Mouse (Mus musculus): ENCODE data around the gene Rnf40. TPM values are rescaled to one million over a fixed set of nuclear protein-coding genes. Genes with fewer than 3 reads are reported as not detected.

The Rnf40 gene
- total RNA-seq (2012; rRNA removed) (48.6 and 50.9 TPM in 2 replicates), total RNA-seq (2014; rRNA removed) (39.3 and 40.6 TPM in 2 replicates), polyA plus RNA-seq (2012; ENCODE audit: insufficient read length, low read depth) (73.0 and 95.2 TPM in 2 replicates)

DNA sequence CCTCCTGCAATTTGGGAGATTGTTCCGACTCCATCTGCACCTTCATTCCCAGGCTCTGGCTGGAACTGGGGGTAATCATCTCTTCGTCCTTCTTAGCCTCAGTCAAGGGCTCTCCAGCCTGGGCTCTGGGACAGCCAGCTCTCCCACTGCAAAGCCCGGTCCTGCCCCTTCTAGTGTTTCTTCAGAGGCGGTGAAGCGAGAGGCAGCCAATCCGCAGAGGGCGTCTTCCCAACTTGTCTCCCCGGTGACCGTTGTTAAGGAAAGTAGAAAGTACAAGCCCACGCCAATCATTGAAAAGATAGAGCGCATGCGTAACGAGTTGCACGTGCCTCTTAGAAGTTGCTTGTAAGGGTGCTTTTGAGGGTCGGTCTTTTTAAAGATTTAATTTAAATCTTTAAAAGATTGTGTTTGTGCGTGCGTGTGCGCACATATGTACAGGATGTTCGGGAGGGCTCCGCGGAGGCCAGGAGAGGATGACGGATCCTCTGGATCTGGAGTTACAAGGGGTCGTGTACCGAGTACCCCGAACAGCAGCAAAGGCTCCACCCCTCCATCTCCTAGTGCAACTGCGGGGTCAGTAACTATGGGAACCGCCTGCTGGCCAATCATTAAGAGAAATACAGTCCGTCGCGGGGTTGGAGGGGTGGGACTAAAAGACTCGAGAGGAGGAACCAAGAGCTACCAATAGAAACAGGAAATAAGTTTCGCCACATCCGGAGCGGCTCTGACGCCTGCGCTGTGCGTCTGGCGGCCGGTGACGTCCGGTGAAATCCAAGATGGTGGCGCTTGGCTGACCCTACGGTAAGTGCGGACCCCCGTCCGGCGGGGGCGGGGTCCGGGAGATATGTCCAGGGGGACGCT lies at the start of gene Rnf40, which contains the start of gene Ccdc189:
Gene Rnf40, plus strand, starts transcription at position 757 of the 861 bp plus-strand sequence.
Gene Ccdc189, minus strand, starts transcription at position 585 of the 861 bp plus-strand sequence.
- in situ Hi-C loops (cut with MboI; ENCODE audit: low pct_ligation_motif_present, low pct_unique_long_range_greater_than_20kb, low sequenced_read_pairs) (no loop called here), dilution Hi-C loops (cut with MboI; ENCODE audit: extremely low pct_ligation_motif_present, extremely low pct_unique_long_range_greater_than_20kb, low sequenced_read_pairs) (no loop called here)

DNA sequence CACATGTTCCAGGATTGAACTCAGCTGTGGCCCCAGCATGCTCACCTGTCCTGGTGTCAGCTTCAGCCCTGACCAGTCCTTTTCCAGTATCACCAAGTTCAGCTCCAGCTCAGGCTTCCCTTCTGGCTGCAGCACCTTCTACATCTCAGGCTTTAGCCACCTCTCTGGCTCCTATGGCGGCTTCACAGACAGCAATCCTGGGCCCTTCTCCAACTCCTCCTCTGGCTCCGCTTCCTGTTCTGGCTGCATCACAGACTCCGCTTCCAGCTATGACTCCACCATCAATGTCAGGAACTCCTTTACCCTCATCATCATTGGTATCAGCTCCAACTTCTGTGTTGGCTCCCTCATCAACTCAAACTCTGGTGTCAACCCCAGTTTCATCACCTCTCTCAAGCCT lies 46.9 kb upstream of the Rnf40 start:
- Histone ChIP-seq H3K9ac (ENCODE audit: insufficient read depth, low read depth) (no peak overlapping the region), H3K27me3 (replicated peaks) (no peaks in the 10 kb centered on the region), H3K4me2 (ENCODE audit: insufficient read depth, low read depth, poor library complexity, severe bottlenecking) (no peak overlapping the region), H3K79me2 (replicated peaks; ENCODE audit: control insufficient read depth, extremely low read depth, insufficient read depth, poor library complexity, severe bottlenecking) (peaks cover 4% of the 10 kb centered on the region), H3K4me1 (ENCODE audit: control insufficient read depth in 1 of 2, insufficient read depth in 2 of 2) (no peaks in the 10 kb centered on the region), H3K9me3 (replicated peaks; ENCODE audit: low read length) (no peaks in the 10 kb centered on the region), H3K4me3 (replicated peaks in 1 of 3; ENCODE audit: low read depth in 2 of 3, low read length in 2 of 3, poor library complexity in 1 of 3) (no peak overlapping the region), H3K27ac (ENCODE audit: insufficient read depth, low read depth) (no peak overlapping the region), H3K36me3 (replicated peaks in 1 of 2; ENCODE audit: control insufficient read depth in 1 of 2, insufficient read depth in 1 of 2, low read length in 1 of 2) (peaks cover 75 to 99% of the 10 kb centered on the region in 2 experiments)
- dilution Hi-C loops (cut with MboI; ENCODE audit: extremely low pct_ligation_motif_present, extremely low pct_unique_long_range_greater_than_20kb, low sequenced_read_pairs), result no loop called here
- DNase-seq (ENCODE audit: extremely low read depth), result no peak
- TF ChIP-seq TCF12 (IDR thresholded peaks at IDR 0.05; ENCODE audit: low read depth, low read length), result no peak
- in situ Hi-C loops (cut with MboI; ENCODE audit: low pct_ligation_motif_present, low pct_unique_long_range_greater_than_20kb, low sequenced_read_pairs), result no loop called here

More for the DNA sequence above, at the start of gene Rnf40, which contains the start of gene Ccdc189:
- peak within 1 kb of the TSS; percentile 86 to 97 (median 87) for H3K4me3 ChIP-seq (replicated peaks in 1 of 3; ENCODE audit: low read depth in 2 of 3, low read length in 2 of 3, poor library complexity in 1 of 3)
- peak; percentile 99 for DNase-seq (ENCODE audit: extremely low read depth)
- peaks cover 47 to 68% of the 10 kb centered on the region in 2 experiments for H3K36me3 ChIP-seq (replicated peaks in 1 of 2; ENCODE audit: control insufficient read depth in 1 of 2, insufficient read depth in 1 of 2, low read length in 1 of 2)
- H3K27me3 ChIP-seq (replicated peaks), result no peaks in the 10 kb centered on the region
- H3K27ac ChIP-seq (ENCODE audit: insufficient read depth, low read depth), result no peak within 1 kb of the TSS
- H3K9me3 ChIP-seq (replicated peaks; ENCODE audit: low read length), result no peaks in the 10 kb centered on the region
- peaks cover 7 to 49% of the 10 kb centered on the region in 2 experiments; a peak in 3 of 4 replicates for H3K4me1 ChIP-seq (ENCODE audit: control insufficient read depth in 1 of 2, insufficient read depth in 2 of 2)
- TF ChIP-seq TBP (conservative IDR thresholded peaks at IDR 0.05; ENCODE audit: low read depth, low read length) (0 out of 2 replicates have a peak, but pooled peaks have one; percentile 56), MAX (IDR thresholded peaks at IDR 0.05; ENCODE audit: low read length) (peak; percentile 93), E2F4 (IDR thresholded peaks at IDR 0.05; ENCODE audit: insufficient replicate concordance, low read depth, low read length) (no peak), POLR2A (IDR thresholded peaks at IDR 0.05; ENCODE audit: low read depth, low read length) (peak; percentile 80), UBTF (IDR thresholded peaks at IDR 0.05; ENCODE audit: low read depth, low read length) (no peak), RCOR1 (conservative IDR thresholded peaks at IDR 0.05; ENCODE audit: low read depth, low read length) (no peak; the same call in 1 of the 2 replicates), ZMIZ1 (IDR thresholded peaks at IDR 0.05; ENCODE audit: low read depth, low read length) (0 out of 2 replicates have a peak, but pooled peaks have one; percentile 31), PAX5 (IDR thresholded peaks at IDR 0.05; ENCODE audit: low read length) (no peak), SIN3A (IDR thresholded peaks at IDR 0.05; ENCODE audit: low read length) (peak; percentile 95), NELFE (IDR thresholded peaks at IDR 0.05; ENCODE audit: low read depth, low read length) (peak; percentile 77; the same call in 1 of the 2 replicates), MYC (IDR thresholded peaks at IDR 0.05; ENCODE audit: low read depth, low read length) (peak; percentile 82), TCF12 (IDR thresholded peaks at IDR 0.05; ENCODE audit: low read depth, low read length) (peak; percentile 81), GABPA (IDR thresholded peaks at IDR 0.05; ENCODE audit: insufficient replicate concordance, low read depth, low read length) (no peak), MXI1 (IDR thresholded peaks at IDR 0.05; ENCODE audit: low read depth, low read length) (peak; percentile 96), ELF1 (IDR thresholded peaks at IDR 0.05; ENCODE audit: low read depth, low read length) (peak; percentile 79), IRF4 (IDR thresholded peaks at IDR 0.05; ENCODE audit: low read depth, low read length) (no peak), JUND (conservative IDR thresholded peaks at IDR 0.05; ENCODE audit: low read depth, low read length) (no peak), HCFC1 (IDR thresholded peaks at IDR 0.05; ENCODE audit: low read depth, low read length) (peak; percentile 82), KAT2A (IDR thresholded peaks at IDR 0.05; ENCODE audit: insufficient replicate concordance, low read length) (0 out of 2 replicates have a peak, but pooled peaks have one; percentile 61), BHLHE40 (IDR thresholded peaks at IDR 0.05; ENCODE audit: low read depth, low read length) (peak; percentile 99), NRF1 (IDR thresholded peaks at IDR 0.05; ENCODE audit: low read depth, low read length) (peak; percentile 87)
- H3K9ac ChIP-seq (ENCODE audit: insufficient read depth, low read depth), result peak within 1 kb of the TSS; percentile 86
- peak within 1 kb of the TSS; percentile 89 for H3K4me2 ChIP-seq (ENCODE audit: insufficient read depth, low read depth, poor library complexity, severe bottlenecking)
- H3K79me2 ChIP-seq (replicated peaks; ENCODE audit: control insufficient read depth, extremely low read depth, insufficient read depth, poor library complexity, severe bottlenecking), result peaks cover 13% of the 10 kb centered on the region
